ENCODE assay signal across 22 mouse cellular contexts in the genomic region with DNA sequence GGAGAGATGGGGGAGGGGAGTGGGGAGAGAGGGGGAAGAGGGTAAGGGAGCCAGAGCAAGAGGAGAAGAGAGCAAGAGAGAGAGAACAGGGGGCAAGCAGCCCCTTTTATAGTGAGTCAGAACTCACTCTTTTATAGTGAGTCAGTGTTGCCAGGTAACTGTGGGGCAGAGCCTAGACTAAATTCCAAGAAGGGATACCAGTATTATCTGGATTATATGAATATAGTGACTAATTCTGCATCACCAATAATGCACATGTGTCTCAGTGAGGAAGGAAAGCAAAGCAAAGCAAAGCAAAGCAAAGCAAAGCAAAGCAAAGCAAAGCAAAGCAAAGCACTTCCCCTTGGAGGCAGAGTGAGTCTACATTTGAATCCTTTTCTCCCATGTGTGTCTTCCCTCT. TPM values are rescaled to one million over a fixed set of nuclear protein-coding genes. Genes with fewer than 3 reads are reported as not detected.
"Had no signal": no experiment of that assay in that cellular context is flagged by ENCODE, and none has a peak within 500 bp of the region (broad histone marks: within the 10 kb centered on the region; RNA-seq: fewer than 3 reads in every experiment).

No protein-coding gene starts in this region.

- H3K27ac ChIP-seq: kidney, postnatal 0 days; layer of hippocampus, adult 2 months; left cerebral cortex, adult 2 months; limb, embryonic 15.5 days; liver, embryonic 12.5 days; lung, embryonic 15.5 days; macrophage; midbrain, embryonic 15.5 days; neural tube, embryonic 12.5 days had no signal

- H3K9me3 ChIP-seq: limb, embryonic 15.5 days; liver, embryonic 12.5 days; lung, embryonic 15.5 days; midbrain, embryonic 15.5 days; neural tube, embryonic 12.5 days had no signal

- H3K36me3 ChIP-seq: limb, embryonic 15.5 days; liver, embryonic 12.5 days; lung, embryonic 15.5 days; midbrain, embryonic 15.5 days; neural tube, embryonic 12.5 days had no signal

- H3K4me3 ChIP-seq: layer of hippocampus, adult 2 months; left cerebral cortex, adult 2 months; limb, embryonic 15.5 days; liver, embryonic 12.5 days; lung, embryonic 15.5 days; megakaryocyte, embryonic 14.5 days; midbrain, embryonic 15.5 days; neural tube, embryonic 12.5 days had no signal

- H3K4me2 ChIP-seq: limb, embryonic 15.5 days; liver, embryonic 12.5 days; lung, embryonic 15.5 days; midbrain, embryonic 11.5 days; midbrain, embryonic 15.5 days; neural tube, embryonic 12.5 days had no signal

- H3K27me3 ChIP-seq: limb, embryonic 15.5 days; liver, embryonic 12.5 days; lung, embryonic 15.5 days; megakaryocyte, embryonic 14.5 days; midbrain, embryonic 15.5 days; neural tube, embryonic 12.5 days had no signal

- ATAC-seq: liver, embryonic 12.5 days; midbrain, embryonic 15.5 days had no signal

- H3K4me1 ChIP-seq: liver, embryonic 12.5 days; lung, embryonic 15.5 days; megakaryocyte, embryonic 14.5 days; midbrain, embryonic 15.5 days; neural tube, embryonic 12.5 days had no signal

- H3K9ac ChIP-seq: limb, embryonic 15.5 days; liver, embryonic 12.5 days; lung, embryonic 15.5 days; midbrain, embryonic 15.5 days; neural tube, embryonic 12.5 days had no signal

- DNase-seq: kidney, adult 9 months; kidney, postnatal 4 days; lung, postnatal 14 days; spleen, adult 18-20 months; thymus, postnatal 4 days had no signal

RNA-seq across cellular contexts. Expression of a gene that starts 0.8 kb away (rescaled TPM):
- total RNA-seq: layer of hippocampus, adult 2 months; layer of hippocampus, postnatal 10 days; monocyte, adult 5-6 weeks; neutrophil, adult 5-6 weeks had no signal
- polyA plus RNA-seq: limb, embryonic 11.5 days; liver, embryonic 12.5 days; liver, embryonic 16.5 days; macrophage; midbrain, embryonic 11.5 days; midbrain, embryonic 15.5 days; neural tube, embryonic 12.5 days; testis, adult 2 months had no signal
